Mouse (Mus musculus) bone marrow macrophage, adult 2 months (primary cell): ENCODE results near the gene C1qb. TPM values are rescaled to one million over a fixed set of nuclear protein-coding genes. Genes with fewer than 3 reads are reported as not detected.

Experiments used
- H3K27ac ChIP-seq: 2 replicates; pipeline ENCODE4 v1.5.1; 2012; ENCODE audit warnings: low read depth, low read length; ENCODE audit not compliant: insufficient read depth
- H3K4me1 ChIP-seq: 2 replicates; pipeline ENCODE4 v1.6.1; 2012; ENCODE audit warnings: low read length; ENCODE audit not compliant: control insufficient read depth, insufficient read depth
- H3K4me3 ChIP-seq: 2 replicates; pipeline ENCODE4 v1.5.1; 2012; ENCODE audit warnings: mild to moderate bottlenecking, low read length, moderate library complexity; ENCODE audit not compliant: insufficient read depth
- CTCF ChIP-seq: IDR thresholded peaks from 2 replicates; pipeline ENCODE4 v1.5.1; 2012; ENCODE audit warnings: low read depth, mild to moderate bottlenecking, low read length, moderate library complexity
- POLR2A ChIP-seq: IDR thresholded peaks from 2 replicates; pipeline ENCODE4 v1.6.1; 2012; ENCODE audit warnings: mild to moderate bottlenecking, low read depth, low read length, borderline replicate concordance
- polyA plus RNA-seq: library from polyadenylated mRNA; stranded (reverse); fragments of >200 nt; gene quantifications from 2 replicates; pipeline ENCODE4 v1.2.4, GENCODE M21; 2012; ENCODE audit not compliant: missing spikeins, insufficient read depth, insufficient read length

Gene C1qb
- polyA plus RNA-seq, 1 experiment: 3,777 TPM

GRCm38 (mm10) chr4:136912841-136913240 is 26.9 kb upstream of the C1qb start:
- TF ChIP-seq POLR2A (no peak), CTCF (no peak)
- Histone ChIP-seq H3K4me3 (no peak overlapping the region), H3K4me1 (no peaks in the 10 kb centered on the region), H3K27ac (no peak overlapping the region)

- no peaks in the 10 kb centered on the region for H3K4me1 ChIP-seq
- H3K27ac ChIP-seq: no peak overlapping the region
- no peak for TF ChIP-seq POLR2A
- no peak for TF ChIP-seq CTCF
- H3K4me3 ChIP-seq: no peak overlapping the region
These were observed 25.8 kb upstream of the C1qb start for GRCm38 (mm10) chr4:136911804-136912203.

- no peak for TF ChIP-seq CTCF
- no peak for TF ChIP-seq POLR2A
- no peaks in the 10 kb centered on the region for H3K4me1 ChIP-seq
- no peak overlapping the region for H3K4me3 ChIP-seq
- H3K27ac ChIP-seq: no peak overlapping the region
These were observed 25.2 kb upstream of the C1qb start for GRCm38 (mm10) chr4:136911211-136911646.

GRCm38 (mm10) chr4:136907809-136908208 is 21.8 kb upstream of the C1qb start:
- no peaks in the 10 kb centered on the region for H3K4me1 ChIP-seq
- TF ChIP-seq CTCF (no peak), POLR2A (no peak)
- H3K4me3 ChIP-seq: no peak overlapping the region
- H3K27ac ChIP-seq: no peak overlapping the region

- Histone ChIP-seq H3K27ac (no peak overlapping the region), H3K4me3 (no peak overlapping the region), H3K4me1 (no peaks in the 10 kb centered on the region)
- TF ChIP-seq CTCF: peak; percentile 70; the same call in 1 of the 2 replicates
- TF ChIP-seq POLR2A: no peak
These were observed 21.0 kb upstream of the C1qb start for GRCm38 (mm10) chr4:136907033-136907432.

GRCm38 (mm10) chr4:136904767-136905539 is 19.0 kb upstream of the C1qb start:
- TF ChIP-seq CTCF: no peak
- H3K27ac ChIP-seq: no peak overlapping the region
- no peaks in the 10 kb centered on the region for H3K4me1 ChIP-seq
- no peak overlapping the region for H3K4me3 ChIP-seq

GRCm38 (mm10) chr4:136899154-136899553 is 13.2 kb upstream of the C1qb start:
- peak overlapping the region; percentile 79 for H3K27ac ChIP-seq

GRCm38 (mm10) chr4:136898637-136899036 is 12.7 kb upstream of the C1qb start, which contains the start of gene C1qa:
Gene C1qa, minus strand, starts transcription at chr4:136898803.
- no peak for TF ChIP-seq CTCF
- TF ChIP-seq POLR2A: no peak
- peak within 1 kb of the TSS; percentile 62 for H3K4me3 ChIP-seq
- peaks cover 43% of the 10 kb centered on the region for H3K4me1 ChIP-seq
- peak within 1 kb of the TSS; percentile 79 for H3K27ac ChIP-seq

More at GRCm38 (mm10) chr4:136899154-136899553, 13.2 kb upstream of the C1qb start:
- TF ChIP-seq CTCF (peak; percentile 63), POLR2A (no peak)
- H3K4me1 ChIP-seq: peaks cover 38% of the 10 kb centered on the region
- H3K4me3 ChIP-seq: no peak overlapping the region

- H3K27ac ChIP-seq: peak overlapping the region; percentile 27
- peak; percentile 7; the same call in 1 of the 2 replicates for TF ChIP-seq CTCF
- TF ChIP-seq POLR2A: no peak
These were observed 12.2 kb upstream of the C1qb start for GRCm38 (mm10) chr4:136898084-136898598.

GRCm38 (mm10) chr4:136896461-136896860 is 10.5 kb upstream of the C1qb start:
- no peak overlapping the region for H3K4me3 ChIP-seq
- H3K27ac ChIP-seq: no peak overlapping the region
- peaks cover 51% of the 10 kb centered on the region for H3K4me1 ChIP-seq
- TF ChIP-seq POLR2A (no peak), CTCF (no peak)

More at GRCm38 (mm10) chr4:136898084-136898598, 12.2 kb upstream of the C1qb start:
- H3K4me3 ChIP-seq: peak overlapping the region; percentile 62
- peaks cover 48% of the 10 kb centered on the region for H3K4me1 ChIP-seq

- peaks cover 57% of the 10 kb centered on the region for H3K4me1 ChIP-seq
- H3K4me3 ChIP-seq: no peak overlapping the region
- no peak for TF ChIP-seq POLR2A
- TF ChIP-seq CTCF: no peak
- H3K27ac ChIP-seq: no peak overlapping the region
These were observed 9.9 kb upstream of the C1qb start for GRCm38 (mm10) chr4:136895861-136896260.
